Mouse (Mus musculus) testis, adult 2 months (tissue): ENCODE results near the gene Klb.

Source experiments
- CTCF ChIP-seq: fragments of 200-500 bp; IDR thresholded peaks from 2 replicates; pipeline ENCODE4 v1.5.1; 2012; ENCODE audit warnings: low read depth, mild to moderate bottlenecking, inconsistent platforms, low read length, moderate library complexity; ENCODE audit not compliant: control insufficient read depth, insufficient read depth, insufficient replicate concordance
- POLR2A ChIP-seq: fragments of 200-500 bp; IDR thresholded peaks from 2 replicates; pipeline ENCODE4 v1.6.1; 2012; ENCODE audit warnings: low read depth, mild to moderate bottlenecking, inconsistent platforms, low read length, moderate library complexity; ENCODE audit not compliant: control insufficient read depth

GRCm38 (mm10) chr5:65422803-65423202 lies 74.7 kb downstream of the Klb start:
- TF ChIP-seq CTCF (no peak), POLR2A (no peak)
